Mouse (Mus musculus) lung, postnatal 25 days (tissue): Measurements from ENCODE around the gene Crisp2.
A peak's percentile ranks its signal among the peaks of the same experiment; 100 is the strongest.
"Not testable (repeated sequence)": the region's sequence is repeated elsewhere in the genome, so short reads cannot be mapped to it uniquely, and the experiment has no call there.

Experiments used
- DNase-seq: peaks from one replicate; pipeline ENCODE4 v3.0.0; 2022; ENCODE audit warnings: low spot score

The Crisp2 gene

GRCm38 (mm10) chr17:40806953-40807572 is at the start of gene Crisp2:
Crisp2 (minus strand) TSS chr17:40807003.
- DNase-seq = no peak

- DNase-seq = no peak
Observed at GRCm38 (mm10) chr17:40855065-40855464, 48.3 kb upstream of the Crisp2 start.

GRCm38 (mm10) chr17:40837308-40837707 is 30.5 kb upstream of the Crisp2 start:
- peak; percentile 21 for DNase-seq

- no peak for DNase-seq
Observed at GRCm38 (mm10) chr17:40831870-40832269, 25.1 kb upstream of the Crisp2 start.

- DNase-seq = peak; percentile 32
Observed at GRCm38 (mm10) chr17:40824549-40824948, 17.7 kb upstream of the Crisp2 start.

GRCm38 (mm10) chr17:40823817-40824216 is 17.0 kb upstream of the Crisp2 start:
- peak; percentile 41 for DNase-seq

- peak; percentile 51 for DNase-seq
Observed at GRCm38 (mm10) chr17:40821477-40821876, 14.7 kb upstream of the Crisp2 start.

GRCm38 (mm10) chr17:40817340-40817943 is 10.6 kb upstream of the Crisp2 start:
- DNase-seq = no peak

GRCm38 (mm10) chr17:40812259-40812658 is 5.5 kb upstream of the Crisp2 start:
- no peak for DNase-seq

GRCm38 (mm10) chr17:40811560-40811959 is 4.8 kb upstream of the Crisp2 start:
- no peak for DNase-seq

- DNase-seq = no peak
Observed at GRCm38 (mm10) chr17:40810934-40811333, 4.1 kb upstream of the Crisp2 start, which contains the start of gene Rhag. Rhag (plus strand) TSS chr17:40811126.

GRCm38 (mm10) chr17:40808071-40808470 is 1.3 kb upstream of the Crisp2 start:
- DNase-seq = no peak

- peak; percentile 77 for DNase-seq
Observed at GRCm38 (mm10) chr17:40806550-40806949, 253 bp downstream of the Crisp2 start.

- DNase-seq = no peak
Observed at GRCm38 (mm10) chr17:40802707-40803340, 4.0 kb downstream of the Crisp2 start.

- peak; percentile 53 for DNase-seq
Observed at GRCm38 (mm10) chr17:40793921-40794854, 12.6 kb downstream of the Crisp2 start.

GRCm38 (mm10) chr17:40789877-40790276 is 16.9 kb downstream of the Crisp2 start:
- DNase-seq = no peak

GRCm38 (mm10) chr17:40767120-40767519 is 39.7 kb downstream of the Crisp2 start:
- DNase-seq = no peak

- no peak for DNase-seq
Observed at GRCm38 (mm10) chr17:40763662-40764061, 43.1 kb downstream of the Crisp2 start.

GRCm38 (mm10) chr17:40731724-40732123 is 75.1 kb downstream of the Crisp2 start:
- DNase-seq = no peak

GRCm38 (mm10) chr17:40731296-40731695 is 75.5 kb downstream of the Crisp2 start:
- DNase-seq = no peak

- DNase-seq = no peak
Observed at GRCm38 (mm10) chr17:40726820-40727219, 80.0 kb downstream of the Crisp2 start, which contains the start of gene Esp1. Esp1 (plus strand) TSS chr17:40727120.

GRCm38 (mm10) chr17:40717055-40717454 is 89.7 kb downstream of the Crisp2 start:
- not testable (repeated sequence) for DNase-seq
